Mouse (Mus musculus) gastrocnemius, postnatal 25 days (tissue): ENCODE measurements at regions not wholly inside any gene's neighbourhood (a gene's known extent, or its start where the extent isn't known, plus 50 kb on each side); places are given as distances from the start of the nearest gene placed in this dataset.
A peak's percentile ranks its signal among the peaks of the same experiment; 100 is the strongest.

Source experiments
- DNase-seq: peaks from one replicate; pipeline ENCODE4 v3.0.0; 2022

- DNase-seq: no peak
These were observed 291.6 kb downstream of the Pten start for GRCm38 (mm10) chr19:33048754-33049442.

- no peak for DNase-seq
These were observed 296.0 kb downstream of the Pten start for GRCm38 (mm10) chr19:33053199-33053867.

- DNase-seq: peak; percentile 35
These were observed 299.1 kb downstream of the Pten start for GRCm38 (mm10) chr19:33056372-33056791.

GRCm38 (mm10) chr19:33061006-33061405 is 303.7 kb downstream of the Pten start:
- DNase-seq: no peak

GRCm38 (mm10) chr19:33062165-33063058 is 305.1 kb downstream of the Pten start:
- no peak for DNase-seq

GRCm38 (mm10) chr19:33065274-33066200 is 308.2 kb downstream of the Pten start:
- DNase-seq: no peak

- DNase-seq: no peak
These were observed 311.2 kb downstream of the Pten start for GRCm38 (mm10) chr19:33068351-33068955.

- DNase-seq: no peak
These were observed 312.5 kb downstream of the Pten start for GRCm38 (mm10) chr19:33069761-33070160.

- DNase-seq: no peak
These were observed 315.0 kb downstream of the Pten start for GRCm38 (mm10) chr19:33072299-33072698.

- DNase-seq: no peak
These were observed 317.2 kb downstream of the Rnls start for GRCm38 (mm10) chr19:33074907-33075306.

GRCm38 (mm10) chr19:33078681-33079360 is 313.3 kb downstream of the Rnls start:
- no peak for DNase-seq

- peak; percentile 31 for DNase-seq
These were observed 312.1 kb downstream of the Rnls start for GRCm38 (mm10) chr19:33079959-33080358.

- no peak for DNase-seq
These were observed 310.6 kb downstream of the Rnls start for GRCm38 (mm10) chr19:33081493-33081892.

GRCm38 (mm10) chr19:33083371-33083770 is 308.7 kb downstream of the Rnls start:
- DNase-seq: no peak

- no peak for DNase-seq
These were observed 307.4 kb downstream of the Rnls start for GRCm38 (mm10) chr19:33084683-33085082.
